Mouse (Mus musculus): ENCODE measurements around the gene Anpep. TPM values are rescaled to one million over a fixed set of nuclear protein-coding genes. Genes with fewer than 3 reads are reported as not detected.

The Anpep gene
- polyA plus RNA-seq, 1 experiment from 2014 or later, result 3.4 TPM

- no peak for ATAC-seq (replicated peaks)
- H3K9me3 ChIP-seq, result no peaks in the 10 kb centered on the region
- no peak overlapping the region for H3K4me3 ChIP-seq
- no peak overlapping the region for H3K9ac ChIP-seq (replicated peaks)
- no peaks in the 10 kb centered on the region for H3K4me1 ChIP-seq
- peaks cover 50% of the 10 kb centered on the region for H3K36me3 ChIP-seq
- H3K4me2 ChIP-seq (replicated peaks), result no peak overlapping the region
- no peak overlapping the region for H3K27ac ChIP-seq (replicated peaks)
- H3K27me3 ChIP-seq, result no peaks in the 10 kb centered on the region
- 96% methylated on average over 6 of the region's 6 CpGs for WGBS
Observed at GRCm38 (mm10) chr7:79881901-79882300, 21.0 kb upstream of the Anpep start.

DNA sequence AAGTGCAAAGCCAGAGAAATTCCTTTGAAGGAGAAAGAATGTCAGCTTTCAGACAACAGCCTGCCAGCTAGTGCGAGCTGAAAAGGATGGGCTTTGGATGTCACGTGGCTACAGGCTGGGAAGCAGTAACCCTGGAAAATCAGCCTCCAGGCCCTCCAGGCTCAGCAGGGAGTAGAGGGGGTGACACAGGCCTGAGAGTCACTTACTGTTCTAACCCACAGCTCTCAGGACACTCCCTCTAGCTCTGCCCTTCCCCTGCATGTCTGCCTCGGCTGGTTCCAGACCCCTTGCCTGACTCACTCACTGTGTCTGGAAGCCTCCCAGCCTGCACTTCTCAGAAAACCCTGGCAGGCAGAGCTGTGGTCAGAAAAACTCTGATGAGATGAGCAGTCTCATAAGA, 20.1 kb upstream of the Anpep start:
- Histone ChIP-seq H3K27ac (replicated peaks) (no peak overlapping the region), H3K9me3 (no peaks in the 10 kb centered on the region), H3K36me3 (peaks cover 50% of the 10 kb centered on the region), H3K4me2 (replicated peaks) (no peak overlapping the region), H3K4me1 (no peaks in the 10 kb centered on the region), H3K4me3 (no peak overlapping the region), H3K27me3 (no peaks in the 10 kb centered on the region), H3K9ac (replicated peaks) (no peak overlapping the region)
- WGBS, result 61% methylated on average over 3 of the region's 3 CpGs
- ATAC-seq (replicated peaks), result no peak

GRCm38 (mm10) chr7:79880033-79880432, 19.2 kb upstream of the Anpep start:
- Histone ChIP-seq H3K27me3 (no peaks in the 10 kb centered on the region), H3K4me1 (no peaks in the 10 kb centered on the region), H3K27ac (replicated peaks) (no peak overlapping the region), H3K9me3 (no peaks in the 10 kb centered on the region), H3K4me3 (no peak overlapping the region), H3K9ac (replicated peaks) (no peak overlapping the region), H3K4me2 (replicated peaks) (no peak overlapping the region), H3K36me3 (peaks cover 42% of the 10 kb centered on the region)
- WGBS, result 93% methylated on average over 6 of the region's 6 CpGs
- no peak for ATAC-seq (replicated peaks)

DNA sequence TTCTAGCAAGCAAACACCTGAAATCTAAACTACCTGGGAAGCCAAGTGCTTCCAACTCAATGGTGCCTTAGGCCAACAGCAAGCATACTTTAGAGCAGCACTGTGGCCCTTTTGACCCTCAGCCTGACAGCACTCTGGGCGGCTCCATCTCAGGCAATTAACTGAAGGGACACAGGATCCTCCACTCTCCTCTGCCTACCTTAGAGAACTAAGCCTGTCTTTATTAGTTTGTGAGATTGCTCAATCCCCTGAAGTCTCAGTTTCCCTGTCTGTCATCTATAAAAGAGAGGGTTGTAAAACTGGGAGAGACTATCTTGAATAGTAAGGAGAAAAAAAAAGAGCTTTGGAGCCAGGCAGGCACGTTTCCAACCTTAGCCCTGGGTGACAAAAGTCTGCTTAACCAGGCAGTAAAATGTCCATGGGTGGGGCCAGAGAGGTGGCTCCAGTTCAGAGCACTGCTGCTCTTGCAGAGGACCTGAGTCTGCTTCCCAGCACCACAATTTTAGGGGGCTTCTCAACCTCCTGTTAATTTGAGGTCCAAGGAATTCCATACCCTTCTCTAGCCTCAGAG, 17.7 kb upstream of the Anpep start:
- no peak for ATAC-seq (replicated peaks)
- Histone ChIP-seq H3K4me3 (no peak overlapping the region), H3K9ac (replicated peaks) (no peak overlapping the region), H3K36me3 (peaks cover 37% of the 10 kb centered on the region), H3K27me3 (no peaks in the 10 kb centered on the region), H3K4me1 (no peaks in the 10 kb centered on the region), H3K9me3 (no peaks in the 10 kb centered on the region), H3K4me2 (replicated peaks) (no peak overlapping the region), H3K27ac (replicated peaks) (no peak overlapping the region)
- WGBS, result 73% methylated on average over 2 of the region's 2 CpGs

GRCm38 (mm10) chr7:79873407-79873806, 12.5 kb upstream of the Anpep start:
- no peak overlapping the region for H3K4me2 ChIP-seq (replicated peaks)
- no peaks in the 10 kb centered on the region for H3K27me3 ChIP-seq
- no peak overlapping the region for H3K4me3 ChIP-seq
- WGBS, result 84% methylated on average over 6 of the region's 6 CpGs
- no peaks in the 10 kb centered on the region for H3K36me3 ChIP-seq
- no peak for ATAC-seq (replicated peaks)
- no peak overlapping the region for H3K9ac ChIP-seq (replicated peaks)
- no peaks in the 10 kb centered on the region for H3K4me1 ChIP-seq
- H3K9me3 ChIP-seq, result no peaks in the 10 kb centered on the region
- H3K27ac ChIP-seq (replicated peaks), result no peak overlapping the region

- Histone ChIP-seq H3K4me3 (no peak overlapping the region), H3K27me3 (no peaks in the 10 kb centered on the region), H3K27ac (replicated peaks) (no peak overlapping the region), H3K4me2 (replicated peaks) (no peak overlapping the region), H3K36me3 (no peaks in the 10 kb centered on the region), H3K9me3 (no peaks in the 10 kb centered on the region), H3K4me1 (no peaks in the 10 kb centered on the region), H3K9ac (replicated peaks) (no peak overlapping the region)
- 93% methylated on average over 6 of the region's 6 CpGs for WGBS
- ATAC-seq (replicated peaks), result no peak
Observed at GRCm38 (mm10) chr7:79871797-79872345, 11.0 kb upstream of the Anpep start.

DNA sequence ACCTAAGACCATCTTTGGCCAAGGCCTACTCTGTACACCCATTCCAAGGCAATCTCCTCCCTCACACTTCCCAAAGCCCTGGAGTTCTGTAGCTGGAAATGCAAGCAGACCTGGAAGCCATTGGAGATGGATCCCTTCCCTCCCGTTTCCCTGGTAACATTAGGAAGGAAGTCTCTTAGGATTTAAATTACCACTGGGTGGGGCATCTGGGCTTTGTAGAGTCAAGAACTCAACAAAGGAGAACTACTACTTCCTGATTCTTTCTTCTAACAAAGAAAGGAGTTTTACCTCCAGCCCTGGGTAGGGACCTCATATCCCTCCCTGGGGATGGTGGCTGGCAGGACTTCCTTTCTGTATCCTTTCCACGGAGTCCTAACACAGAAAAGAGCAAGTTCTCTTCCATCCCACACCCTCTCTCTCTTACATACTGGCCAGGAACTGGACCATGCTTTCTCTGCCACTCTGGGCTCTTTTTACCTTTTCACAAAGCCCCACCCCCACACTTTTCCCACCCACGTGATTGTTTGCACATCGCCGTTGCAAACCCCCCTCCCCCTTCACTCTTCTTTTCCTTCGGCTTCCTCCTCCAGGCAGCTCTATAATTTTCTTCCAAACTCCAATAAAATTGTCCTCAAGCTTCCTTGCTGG, 8.3 kb upstream of the Anpep start:
- Histone ChIP-seq H3K4me1 (no peaks in the 10 kb centered on the region), H3K9me3 (no peaks in the 10 kb centered on the region), H3K27ac (replicated peaks) (no peak overlapping the region), H3K4me2 (replicated peaks) (no peak overlapping the region), H3K4me3 (no peak overlapping the region), H3K27me3 (no peaks in the 10 kb centered on the region), H3K9ac (replicated peaks) (no peak overlapping the region), H3K36me3 (no peaks in the 10 kb centered on the region)
- no peak for ATAC-seq (replicated peaks)
- 48% methylated on average over 6 of the region's 6 CpGs for WGBS

DNA sequence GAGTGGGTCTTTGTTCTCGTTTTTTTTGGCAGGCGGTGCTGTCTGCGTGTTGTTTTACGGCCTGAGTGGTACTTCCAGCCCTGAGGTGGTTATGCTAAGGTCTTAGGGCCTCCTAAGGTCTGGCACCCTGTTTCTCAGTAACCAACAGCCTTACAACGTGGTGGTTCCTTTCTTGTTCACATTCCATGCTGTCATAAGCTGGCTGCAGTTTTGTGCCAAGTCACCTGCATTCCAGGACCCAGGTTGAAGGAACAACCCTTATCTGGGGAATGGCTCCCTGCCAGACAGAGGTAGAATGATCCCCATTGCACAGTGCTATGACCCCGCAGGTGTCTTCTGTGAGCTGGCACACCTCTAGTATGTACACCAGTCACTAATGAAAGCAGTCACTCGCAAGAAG, 7.6 kb upstream of the Anpep start:
- no peak overlapping the region for H3K4me3 ChIP-seq
- H3K4me2 ChIP-seq (replicated peaks), result no peak overlapping the region
- no peaks in the 10 kb centered on the region for H3K27me3 ChIP-seq
- 77% methylated on average over 7 of the region's 7 CpGs for WGBS
- H3K9me3 ChIP-seq, result no peaks in the 10 kb centered on the region
- no peak overlapping the region for H3K9ac ChIP-seq (replicated peaks)
- no peaks in the 10 kb centered on the region for H3K4me1 ChIP-seq
- ATAC-seq (replicated peaks), result no peak
- no peaks in the 10 kb centered on the region for H3K36me3 ChIP-seq
- no peak overlapping the region for H3K27ac ChIP-seq (replicated peaks)

- no peak overlapping the region for H3K9ac ChIP-seq (replicated peaks)
- no peak for ATAC-seq (replicated peaks)
- no peak overlapping the region for H3K4me3 ChIP-seq
- no peaks in the 10 kb centered on the region for H3K27me3 ChIP-seq
- H3K4me2 ChIP-seq (replicated peaks), result no peak overlapping the region
- no peak overlapping the region for H3K27ac ChIP-seq (replicated peaks)
- no peaks in the 10 kb centered on the region for H3K36me3 ChIP-seq
- H3K9me3 ChIP-seq, result no peaks in the 10 kb centered on the region
- 72% methylated on average over 13 of the region's 13 CpGs for WGBS
- H3K4me1 ChIP-seq, result no peaks in the 10 kb centered on the region
Observed at GRCm38 (mm10) chr7:79867861-79868260, 7.0 kb upstream of the Anpep start.

GRCm38 (mm10) chr7:79866294-79867000, 5.6 kb upstream of the Anpep start:
- no peak for ATAC-seq (replicated peaks)
- Histone ChIP-seq H3K4me1 (no peaks in the 10 kb centered on the region), H3K9ac (replicated peaks) (no peak overlapping the region), H3K9me3 (no peaks in the 10 kb centered on the region), H3K36me3 (no peaks in the 10 kb centered on the region), H3K27ac (replicated peaks) (no peak overlapping the region), H3K27me3 (no peaks in the 10 kb centered on the region), H3K4me2 (replicated peaks) (no peak overlapping the region), H3K4me3 (no peak overlapping the region)
- WGBS, result 67% methylated on average over 3 of the region's 3 CpGs

GRCm38 (mm10) chr7:79861794-79862193, 935 bp upstream of the Anpep start:
- Histone ChIP-seq H3K27me3 (no peaks in the 10 kb centered on the region), H3K27ac (replicated peaks) (no peak overlapping the region), H3K4me1 (no peaks in the 10 kb centered on the region), H3K4me2 (replicated peaks) (no peak overlapping the region), H3K9me3 (no peaks in the 10 kb centered on the region), H3K9ac (replicated peaks) (no peak overlapping the region), H3K36me3 (no peaks in the 10 kb centered on the region), H3K4me3 (no peak overlapping the region)
- no peak for ATAC-seq (replicated peaks)
- WGBS, result 90% methylated on average over 8 of the region's 8 CpGs

GRCm38 (mm10) chr7:79858956-79859630, 1.8 kb downstream of the Anpep start:
- no peak overlapping the region for H3K27ac ChIP-seq (replicated peaks)
- H3K4me2 ChIP-seq (replicated peaks), result no peak overlapping the region
- no peaks in the 10 kb centered on the region for H3K9me3 ChIP-seq
- no peak overlapping the region for H3K9ac ChIP-seq (replicated peaks)
- H3K36me3 ChIP-seq, result no peaks in the 10 kb centered on the region
- no peak overlapping the region for H3K4me3 ChIP-seq
- WGBS, result 73% methylated on average over 9 of the region's 9 CpGs
- H3K4me1 ChIP-seq, result no peaks in the 10 kb centered on the region
- no peaks in the 10 kb centered on the region for H3K27me3 ChIP-seq
- no peak for ATAC-seq (replicated peaks)
